Mouse (Mus musculus) T-cell, adult 66 days (primary cell): ENCODE measurements around the gene Rfc3. TPM values are rescaled to one million over a fixed set of nuclear protein-coding genes. Genes with fewer than 3 reads are reported as not detected.

Experiments
- total RNA-seq, 2 experiments: library from RNA; stranded (reverse); gene quantifications; 3 replicates in 1 of 2; 4 replicates in 1 of 2; pipeline ENCODE4 v1.2.4; 2023

The Rfc3 gene
- total RNA-seq: 10 to 100 TPM; 26.9 to 27.8 TPM

GRCm38 (mm10) chr5:151650700-151651410 lies at the start of gene Rfc3:
Gene Rfc3, minus strand, starts transcription at chr5:151651242.

GRCm38 (mm10) chr5:151605921-151606320 lies 45.1 kb downstream of the Rfc3 start, which contains the start of gene Vmn2r18:
Gene Vmn2r18, minus strand, starts transcription at chr5:151606021.

Other genes with a start within 250 kb of the Rfc3 start
- gene Gm42906, start 223.1 kb downstream of the Rfc3 start, total RNA-seq: not detected
- not detected for gene Vmn2r18, start 45.2 kb downstream of the Rfc3 start, total RNA-seq